Mouse (Mus musculus): Measurements from ENCODE around the gene Rcor1.

Gene Rcor1

GRCm38 (mm10) chr12:111165146-111165812 lies 126.1 kb downstream of the Rcor1 start:
- DNase-seq: peak; percentile 57 to 75

All from kidney, postnatal 4 days (tissue).